Mouse (Mus musculus): ENCODE data around the gene Tmem163.

DNA sequence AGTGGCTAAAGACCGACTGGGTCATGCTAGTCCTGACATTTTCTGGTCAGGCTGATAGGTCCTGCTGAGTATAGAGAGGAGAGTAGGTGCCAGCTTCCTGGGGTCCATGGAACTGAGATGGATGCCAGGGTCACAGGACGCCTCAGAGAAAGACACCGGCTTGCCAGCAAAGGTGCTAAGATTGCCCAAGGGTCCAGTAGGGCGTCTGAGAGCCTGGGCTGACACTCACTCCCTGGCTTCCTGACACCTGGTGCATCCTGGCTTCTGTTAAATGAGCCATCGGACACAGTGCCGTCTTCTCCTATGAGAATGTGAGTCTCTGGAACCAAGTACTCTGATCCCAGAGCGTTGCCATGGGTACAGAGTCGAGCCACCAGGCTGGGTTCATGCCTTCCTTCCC lies 170.4 kb downstream of the Tmem163 start:
- TF ChIP-seq CTCF (IDR thresholded peaks at IDR 0.05; ENCODE audit: low read depth, low read length): no peak
- no peak for TF ChIP-seq POLR2A (IDR thresholded peaks at IDR 0.05; ENCODE audit: extremely low read depth, insufficient read depth, low read length)
